ENCODE assay signal across 12 mouse cellular contexts in the genomic region with DNA sequence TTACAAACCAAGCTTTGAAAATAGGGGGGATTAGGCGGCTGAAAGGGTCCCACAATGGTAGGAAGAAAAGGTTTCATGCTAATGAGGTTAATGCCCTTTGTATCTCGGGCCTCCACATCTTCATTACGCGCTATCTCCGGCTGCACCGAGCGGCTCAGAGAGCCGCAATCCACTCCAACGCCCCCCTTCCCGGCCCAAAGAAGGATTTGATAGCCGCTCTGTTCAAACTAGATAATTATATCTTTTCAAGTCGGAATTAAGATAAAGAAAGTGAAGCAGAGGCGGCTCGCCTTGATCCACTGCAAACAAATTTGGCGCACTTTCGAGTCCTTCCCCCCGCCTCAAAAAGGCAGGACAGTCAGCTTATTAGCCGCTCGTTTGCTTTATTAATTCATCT. TPM values are rescaled to one million over a fixed set of nuclear protein-coding genes. Genes with fewer than 3 reads are reported as not detected.
DNase-seq lines count a peak whose midpoint lies in the region; ATAC-seq and TF ChIP-seq lines count a peak whose summit lies in the region.
"Had no signal": no experiment of that assay in that cellular context is flagged by ENCODE, and none has a peak within 500 bp of the region (broad histone marks: within the 10 kb centered on the region; RNA-seq: fewer than 3 reads in every experiment).

No protein-coding gene starts in this region.

- TF ChIP-seq CTCF in hindbrain, postnatal 0 days (IDR thresholded peaks at IDR 0.05; ENCODE audit: low read depth) = no peak

- whole genome bisulfite sequencing in hindbrain, embryonic 12.5 days = under 1% methylated on average over 19 of the region's 19 CpGs
- WGBS in hindbrain, postnatal 0 days = 1% methylated on average over 19 of the region's 19 CpGs
- WGBS in forebrain, embryonic 13.5 days = 1% methylated on average over 19 of the region's 19 CpGs
- under 1% methylated on average over 19 of the region's 19 CpGs for WGBS in midbrain, embryonic 12.5 days

- no peak overlapping the region for H3K9ac ChIP-seq in hindbrain, embryonic 12.5 days
- no peak overlapping the region for H3K9ac ChIP-seq in hindbrain, postnatal 0 days (replicated peaks; ENCODE audit: low read length)
- H3K9ac ChIP-seq in forebrain, embryonic 13.5 days = peak overlapping the region; percentile 61
- H3K9ac ChIP-seq in midbrain, embryonic 12.5 days (replicated peaks) = no peak overlapping the region
- H3K9ac ChIP-seq: lung, embryonic 14.5 days had no signal

- H3K4me2 ChIP-seq in hindbrain, embryonic 12.5 days (replicated peaks) = peak overlapping the region; percentile 26
- H3K4me2 ChIP-seq in hindbrain, postnatal 0 days (ENCODE audit: low read depth, low read length) = no peak overlapping the region
- H3K4me2 ChIP-seq in forebrain, embryonic 13.5 days = peak overlapping the region; percentile 78
- peak overlapping the region; percentile 47 for H3K4me2 ChIP-seq in midbrain, embryonic 12.5 days (replicated peaks)
- H3K4me2 ChIP-seq: lung, embryonic 14.5 days had no signal

- no peaks in the 10 kb centered on the region for H3K36me3 ChIP-seq in hindbrain, embryonic 12.5 days
- H3K36me3 ChIP-seq in hindbrain, postnatal 0 days (ENCODE audit: insufficient read depth, low read length) = no peaks in the 10 kb centered on the region
- no peaks in the 10 kb centered on the region for H3K36me3 ChIP-seq in forebrain, embryonic 13.5 days (ENCODE audit: poor library complexity, severe bottlenecking)
- H3K36me3 ChIP-seq in midbrain, embryonic 12.5 days = no peaks in the 10 kb centered on the region

- peaks cover 35% of the 10 kb centered on the region for H3K4me1 ChIP-seq in hindbrain, embryonic 12.5 days
- H3K4me1 ChIP-seq in hindbrain, postnatal 0 days (ENCODE audit: insufficient read depth, low read length) = no peaks in the 10 kb centered on the region
- peaks cover 87% of the 10 kb centered on the region for H3K4me1 ChIP-seq in forebrain, embryonic 13.5 days
- peaks cover 74% of the 10 kb centered on the region for H3K4me1 ChIP-seq in midbrain, embryonic 12.5 days

- DNase-seq in hindbrain, postnatal 0 days (ENCODE audit: low spot score) = no peak
- DNase-seq in embryo, embryonic 10.5 days (ENCODE audit: low spot score) = peak; percentile 63
- DNase-seq in thymus, postnatal 36 days = no peak
- no peak for DNase-seq in lung, postnatal 4 days
- DNase-seq in frontal cortex, postnatal 10 days (ENCODE audit: low spot score in 2 of 2) = no peak
- DNase-seq: gastrocnemius, postnatal 25 days; lung, embryonic 14.5 days had no signal

- H3K27me3 ChIP-seq in hindbrain, embryonic 12.5 days = peaks cover 98% of the 10 kb centered on the region
- peaks cover 95% of the 10 kb centered on the region for H3K27me3 ChIP-seq in hindbrain, postnatal 0 days (ENCODE audit: insufficient read depth, low read length)
- H3K27me3 ChIP-seq in forebrain, embryonic 13.5 days = peaks cover 61% of the 10 kb centered on the region
- peaks cover 90% of the 10 kb centered on the region for H3K27me3 ChIP-seq in midbrain, embryonic 12.5 days

- H3K4me3 ChIP-seq in hindbrain, embryonic 12.5 days = 0 out of 2 replicates have a peak overlapping the region, but pooled peaks have one; percentile 3
- H3K4me3 ChIP-seq in hindbrain, postnatal 0 days (ENCODE audit: low read length) = no peak overlapping the region
- H3K4me3 ChIP-seq in forebrain, embryonic 13.5 days = peak overlapping the region; percentile 38
- H3K4me3 ChIP-seq in midbrain, embryonic 12.5 days = peak overlapping the region; percentile 3; the same call in 1 of the 2 replicates

- no peak overlapping the region for H3K27ac ChIP-seq in hindbrain, embryonic 12.5 days
- no peak overlapping the region for H3K27ac ChIP-seq in hindbrain, postnatal 0 days
- peak overlapping the region; percentile 98 for H3K27ac ChIP-seq in forebrain, embryonic 13.5 days
- H3K27ac ChIP-seq in midbrain, embryonic 12.5 days (replicated peaks) = no peak overlapping the region

- no peaks in the 10 kb centered on the region for H3K9me3 ChIP-seq in hindbrain, embryonic 12.5 days (replicated peaks)
- no peaks in the 10 kb centered on the region for H3K9me3 ChIP-seq in hindbrain, postnatal 0 days (ENCODE audit: low read length)
- H3K9me3 ChIP-seq in forebrain, embryonic 13.5 days (replicated peaks) = no peaks in the 10 kb centered on the region
- H3K9me3 ChIP-seq in midbrain, embryonic 12.5 days = no peaks in the 10 kb centered on the region

- no peak for ATAC-seq in hindbrain, embryonic 12.5 days (ENCODE audit: low FRiP score)
- ATAC-seq in hindbrain, postnatal 0 days = no peak
- ATAC-seq in forebrain, embryonic 13.5 days = peak; percentile 9; the same call in 1 of the 2 replicates
- peak; percentile 67; the same call in 1 of the 2 replicates for ATAC-seq in midbrain, embryonic 12.5 days (ENCODE audit: low FRiP score, low read depth)

RNA-seq across cellular contexts. Expression of gene Emx2, which starts 8.8 kb away (rescaled TPM):
- 2.8 and 4.8 TPM in 2 replicates for polyA plus RNA-seq in hindbrain, embryonic 12.5 days (2016; fragmentation: Nextera tagmentation; extraction: Ambion mirVana)
- 0.18 and 0.47 TPM in 2 replicates for total RNA-seq in hindbrain, postnatal 0 days (2014; rRNA removed)
- 0.08 and 0.15 TPM in 2 replicates for polyA plus RNA-seq in hindbrain, postnatal 0 days (2015; fragmentation: Nextera tagmentation; extraction: Ambion mirVana)
- 29.8 and 37.3 TPM in 2 replicates for polyA plus RNA-seq in forebrain, embryonic 13.5 days (2015; fragmentation: Nextera tagmentation; extraction: Ambion mirVana)
- 17.9 and 23.7 TPM in 2 replicates for polyA plus RNA-seq in midbrain, embryonic 12.5 days (2016; fragmentation: Nextera tagmentation; extraction: Ambion mirVana)
- total RNA-seq: common myeloid progenitor, adult 5-6 weeks; hematopoietic stem cell, adult 5-6 weeks had no signal
- polyA plus RNA-seq: lung, embryonic 14.5 days had no signal

Comparison
In these comparisons a context has a peak if more than half of its experiments do, and no peak if none do; other contexts are left out.
1. ATAC-seq: peak in forebrain, embryonic 13.5 days (single experiment) and midbrain, embryonic 12.5 days (single experiment); none in hindbrain, embryonic 12.5 days (single experiment) and hindbrain, postnatal 0 days (single experiment).